Mouse (Mus musculus): ENCODE measurements around the gene Coch.

DNA sequence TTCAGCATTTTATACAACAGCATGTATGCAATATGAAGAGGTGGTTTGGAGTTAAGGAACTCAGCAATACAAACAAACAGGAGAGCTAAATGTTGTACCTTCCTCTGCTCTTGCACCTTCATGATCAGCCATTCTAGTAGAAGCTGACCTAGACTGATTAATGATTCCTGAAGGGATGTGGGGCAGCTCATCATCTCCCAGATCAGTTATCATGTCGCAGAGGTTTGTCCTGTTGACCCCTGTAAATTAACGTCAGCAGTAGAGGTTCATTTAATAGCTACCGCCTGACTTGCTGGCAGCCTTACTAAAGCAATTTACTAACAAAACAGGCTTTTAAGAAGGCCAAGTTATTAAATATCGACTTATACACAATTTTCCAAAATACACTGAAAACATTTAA, 40.3 kb downstream of the Coch start:
- TF ChIP-seq GATA1 (IDR thresholded peaks at IDR 0.05; ENCODE audit: borderline replicate concordance, low read length): no peak
- TF ChIP-seq FLI1 (IDR thresholded peaks at IDR 0.05; ENCODE audit: low read length): no peak
